Mouse (Mus musculus) skeletal muscle tissue, adult 2 months (tissue): Measurements from ENCODE around the gene Sp1.
A peak's percentile ranks its signal among the peaks of the same experiment; 100 is the strongest.

Experiments
- DNase-seq: peaks from one replicate; pipeline ENCODE4 v3.0.0-alpha.2; 2012; ENCODE audit warnings: low read depth, low spot score

Sp1 gene

GRCm38 (mm10) chr15:102433173-102433572 is 27.2 kb downstream of the Sp1 start:
- DNase-seq: no peak

DNA sequence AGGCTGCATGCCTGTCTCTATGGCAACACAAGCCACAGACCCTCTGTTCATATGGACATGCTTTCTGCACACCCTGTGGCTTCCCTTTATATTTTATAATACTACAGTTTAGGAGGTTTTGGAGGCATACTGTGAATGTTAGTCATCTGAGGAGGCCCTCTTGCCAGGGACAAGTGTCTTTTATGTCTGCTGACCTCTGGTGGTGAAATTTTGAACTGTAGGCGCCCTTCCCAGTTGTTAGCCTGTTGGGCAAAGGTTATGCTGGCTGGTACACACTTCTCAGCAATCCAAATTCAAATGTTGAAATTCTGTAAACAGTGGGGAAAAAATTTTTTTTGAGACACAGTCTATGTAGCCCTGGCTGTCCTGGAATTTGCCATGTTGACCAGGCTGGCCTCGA is 36.5 kb downstream of the Sp1 start:
- peak; percentile 66 for DNase-seq

DNA sequence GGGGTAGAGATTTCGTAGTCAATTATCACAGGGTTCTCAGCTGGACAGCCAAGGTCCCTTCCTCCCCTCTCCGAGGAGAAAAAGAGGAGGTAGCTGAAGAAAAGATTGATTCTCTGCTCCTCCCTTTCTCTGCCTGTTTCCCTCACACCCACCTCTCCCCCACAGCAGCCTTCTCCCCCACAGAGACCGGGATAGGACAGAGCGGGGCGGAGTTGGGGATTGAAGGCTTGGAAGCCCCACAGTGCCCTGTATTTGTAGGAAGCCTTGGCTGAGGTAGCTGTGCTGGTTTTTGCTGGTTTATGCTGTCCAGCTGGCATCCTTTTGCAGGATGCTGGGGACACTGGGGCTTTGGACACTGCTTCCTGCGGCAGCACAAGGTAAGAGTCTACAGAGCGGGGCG is 39.2 kb downstream of the Sp1 start, which contains the start of gene Amhr2:
TSS of gene Amhr2 (plus strand) at position 222 of the 400 bp plus-strand sequence.
- no peak for DNase-seq

DNA sequence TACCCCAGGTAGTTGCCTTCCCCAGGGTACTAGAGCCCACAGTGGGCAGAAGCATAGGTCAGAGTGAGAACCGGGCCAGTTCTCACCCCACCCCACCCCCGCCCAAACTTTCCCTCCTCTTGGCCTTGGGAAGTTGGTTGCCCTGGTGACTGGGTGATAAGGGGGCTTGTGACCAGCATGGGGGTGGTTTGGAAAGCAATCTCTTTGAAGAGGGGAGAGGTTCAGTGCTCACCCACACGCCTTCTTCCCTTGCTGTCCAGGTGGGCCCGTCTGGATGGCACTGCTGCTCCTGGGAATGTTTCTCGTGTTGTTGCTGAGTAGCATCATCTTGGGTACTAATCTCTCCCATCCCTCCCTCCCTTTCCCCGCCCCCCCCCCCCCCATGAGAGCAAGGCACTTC is 40.5 kb downstream of the Sp1 start:
- no peak for DNase-seq

DNA sequence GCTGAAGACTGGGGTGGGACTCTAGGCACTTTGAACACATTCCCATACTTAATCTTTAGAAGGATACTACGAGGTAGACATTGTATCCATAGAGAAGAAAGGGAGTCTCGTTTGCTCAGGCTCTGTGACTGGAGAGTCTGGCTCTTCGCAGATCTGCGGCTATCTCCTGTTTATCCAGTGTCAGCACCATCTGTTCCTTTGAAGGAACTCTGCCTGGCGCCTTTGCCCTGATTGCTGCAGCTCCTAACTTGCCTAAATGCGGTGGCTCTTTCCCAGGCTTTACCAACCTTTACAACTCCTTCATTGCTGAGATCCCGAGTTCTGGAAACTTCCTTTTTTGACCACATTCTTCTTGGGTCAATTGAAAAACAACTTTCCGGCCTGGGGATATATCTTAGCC is 43.4 kb downstream of the Sp1 start:
- DNase-seq: no peak

DNA sequence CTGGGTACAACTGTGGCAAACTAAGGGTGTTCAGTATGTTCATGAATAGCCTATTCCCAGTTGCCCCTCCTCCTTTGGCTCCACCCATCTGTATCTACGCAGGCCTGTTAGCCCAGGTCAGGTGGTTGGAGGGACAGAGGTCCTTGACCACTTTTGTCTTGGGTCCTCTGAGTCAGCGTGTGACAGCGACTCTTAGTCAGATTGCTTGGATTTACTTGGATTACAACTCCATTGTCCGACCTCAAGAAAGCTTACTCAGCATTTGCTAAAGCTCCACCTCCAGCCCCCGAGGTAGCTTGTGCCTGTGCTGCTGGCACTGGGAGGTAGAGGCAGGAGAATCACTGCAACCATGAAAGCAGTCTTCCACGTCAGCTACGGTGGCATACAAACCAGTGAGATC is 45.0 kb downstream of the Sp1 start:
- DNase-seq: no peak

DNA sequence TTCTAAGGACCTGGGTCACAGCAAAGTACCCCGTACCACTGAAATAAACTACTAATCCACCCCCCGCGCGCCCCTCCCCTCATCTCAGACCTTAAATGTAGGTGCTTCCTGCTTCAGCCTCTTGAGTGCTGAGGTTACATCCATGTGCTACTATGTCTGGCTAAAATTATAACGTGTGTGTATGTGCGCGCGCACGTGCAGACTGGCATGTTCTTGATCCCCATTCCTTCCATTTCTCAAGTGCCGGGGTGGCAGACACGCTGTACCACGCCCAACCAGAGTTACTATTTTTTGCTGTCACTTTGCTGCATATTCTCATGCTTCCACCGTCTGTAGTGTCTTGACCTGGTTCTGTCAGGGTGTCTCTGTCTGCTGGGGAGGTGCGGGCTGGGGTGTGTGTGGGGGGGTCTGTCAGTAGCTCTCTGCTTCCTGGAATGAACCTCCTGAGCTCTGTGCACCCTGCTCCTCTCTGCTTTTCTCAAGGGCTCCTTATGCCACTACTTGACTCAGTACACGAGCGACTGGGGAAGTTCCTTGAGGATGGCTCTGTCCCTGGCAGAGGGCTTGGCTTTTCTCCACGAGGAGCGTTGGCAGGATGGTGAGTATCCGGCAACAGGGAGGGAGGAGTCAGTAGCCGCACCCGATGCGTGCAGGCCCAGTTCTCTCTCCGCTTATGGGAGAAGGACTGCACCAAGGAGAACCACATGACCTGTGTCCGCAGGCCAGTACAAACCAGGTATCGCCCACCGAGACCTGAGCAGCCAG is 45.9 kb downstream of the Sp1 start:
- peak; percentile 68 for DNase-seq

DNA sequence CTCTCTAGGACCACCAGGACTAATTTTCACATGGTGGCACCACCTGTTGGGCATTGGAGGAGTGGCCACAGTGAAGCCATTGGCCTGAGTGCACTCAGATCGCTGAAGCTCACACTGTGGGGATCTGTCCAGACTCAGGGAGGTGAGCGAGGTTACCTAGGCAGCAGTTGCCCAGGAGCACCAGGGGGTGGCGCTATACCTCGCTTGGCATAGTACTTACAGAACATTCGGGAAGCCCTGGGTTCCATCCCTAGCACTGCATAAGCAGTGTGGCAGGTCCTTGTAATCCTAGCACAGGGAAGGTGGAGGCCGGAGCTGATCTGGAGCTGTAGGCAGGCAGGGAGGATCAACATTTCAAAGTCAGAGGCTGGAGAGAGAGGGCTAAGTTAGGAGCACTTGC is 50.0 kb downstream of the Sp1 start:
- DNase-seq: no peak

GRCm38 (mm10) chr15:102458050-102458736 is 52.2 kb downstream of the Sp1 start:
- DNase-seq: no peak

- peak; percentile 91 for DNase-seq
Measured at GRCm38 (mm10) chr15:102458904-102459317, 53.0 kb downstream of the Sp1 start, which contains the start of gene Prr13. Gene Prr13, plus strand, starts transcription at chr15:102459028.

DNA sequence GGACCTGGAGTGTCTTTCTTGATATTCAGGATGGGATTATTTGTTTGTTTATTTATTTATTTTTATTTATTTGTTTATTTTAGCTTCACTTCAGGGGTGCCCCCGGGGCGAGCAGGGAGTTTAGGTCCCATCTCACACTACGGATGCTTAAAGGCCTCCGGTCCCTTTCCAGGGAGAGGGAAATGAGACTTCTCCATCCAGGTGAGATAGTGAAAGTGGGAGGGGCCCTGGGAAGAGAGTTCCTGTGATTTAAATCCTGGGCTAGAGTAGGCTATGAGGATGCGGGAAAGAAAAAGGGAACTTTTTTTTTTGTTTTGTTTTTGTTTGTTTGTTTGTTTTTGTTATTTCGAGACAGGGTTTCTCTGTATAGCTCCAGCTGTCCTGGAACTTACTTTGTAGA is 53.4 kb downstream of the Sp1 start:
- no peak for DNase-seq

- no peak for DNase-seq
Measured at GRCm38 (mm10) chr15:102459847-102460246, 53.9 kb downstream of the Sp1 start.

- no peak for DNase-seq
Measured at GRCm38 (mm10) chr15:102460409-102460808, 54.5 kb downstream of the Sp1 start.

- DNase-seq: no peak
Measured at GRCm38 (mm10) chr15:102460971-102461370, 55.0 kb downstream of the Sp1 start.

DNA sequence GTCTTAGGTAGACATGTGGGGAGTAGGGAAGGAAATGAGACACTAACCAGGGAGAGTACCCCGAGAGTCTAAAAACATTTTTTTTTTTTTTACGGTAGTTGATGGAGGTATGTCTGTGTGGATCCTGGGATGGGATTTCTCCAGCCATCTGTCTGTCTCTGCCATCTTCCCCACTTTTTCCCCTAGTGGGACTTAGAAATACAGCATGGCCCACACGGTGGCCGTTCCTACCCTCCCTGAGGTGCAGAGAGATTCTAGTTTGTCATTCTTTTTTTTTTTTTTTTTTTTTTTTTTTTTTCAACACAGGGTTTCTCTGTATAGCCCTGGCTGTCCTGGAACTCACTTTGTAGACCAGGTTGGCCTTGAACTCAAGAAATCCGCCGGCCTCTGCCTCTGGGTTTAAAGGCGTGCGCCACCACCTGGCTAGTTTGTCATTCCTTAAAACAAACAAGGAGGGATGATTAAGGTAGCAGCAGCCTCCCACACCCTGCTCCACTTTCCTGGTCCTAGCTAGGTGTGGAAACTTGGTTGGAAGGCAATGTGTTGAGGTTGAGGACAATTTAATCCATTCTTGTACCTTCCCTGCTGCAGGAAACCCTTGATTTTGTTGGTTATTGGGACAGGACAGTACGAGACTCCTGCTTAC is 55.6 kb downstream of the Sp1 start:
- no peak for DNase-seq

DNA sequence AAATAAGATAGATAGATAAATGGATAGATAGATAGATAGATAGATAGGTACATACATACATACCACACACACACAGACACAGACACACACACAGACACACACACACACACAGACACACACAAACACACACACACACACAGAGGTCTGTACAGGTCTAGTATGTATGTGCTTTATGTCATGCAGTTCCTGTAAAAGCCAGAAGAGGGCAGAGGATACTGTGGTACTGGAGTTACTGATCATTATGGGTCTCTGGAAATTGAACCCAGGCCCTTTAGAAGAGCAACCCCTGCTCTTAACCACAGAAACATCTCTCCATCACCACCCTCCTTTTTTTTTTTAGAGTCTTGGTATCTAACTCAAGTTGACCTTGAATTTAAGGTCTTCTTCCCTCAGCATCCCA is 57.7 kb downstream of the Sp1 start:
- no peak for DNase-seq

DNA sequence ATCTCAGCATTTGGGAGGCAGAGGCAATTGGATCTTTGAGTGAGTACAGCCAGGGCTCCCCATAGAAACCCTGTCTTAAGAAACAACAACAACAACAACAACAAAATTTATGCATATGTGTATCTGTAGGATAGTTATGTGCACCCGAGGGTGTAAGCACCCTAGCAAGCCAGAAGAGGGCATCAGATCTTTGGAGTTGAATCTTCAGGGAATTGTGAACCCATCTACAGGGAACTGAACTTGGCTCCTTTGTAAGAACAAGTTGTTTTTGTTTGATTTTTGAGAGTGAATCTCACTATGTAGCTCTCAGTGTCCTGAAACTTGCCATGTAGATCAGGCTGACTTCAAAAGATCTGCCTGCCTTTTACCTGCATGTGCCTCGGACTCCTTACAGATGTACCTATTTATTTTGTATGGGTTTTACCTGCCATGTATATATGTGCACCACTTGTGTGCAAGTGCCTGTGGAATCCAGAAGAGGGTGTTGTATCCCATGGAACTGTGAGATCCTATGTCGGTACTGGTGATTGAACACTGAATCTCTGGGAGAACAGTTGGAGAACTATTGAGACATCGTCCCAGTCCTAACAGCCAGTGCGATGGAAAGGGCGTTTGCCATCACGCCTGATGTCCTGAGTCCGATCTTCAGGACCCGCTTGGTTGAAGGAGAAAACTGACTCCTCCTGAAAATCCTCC is 62.9 kb downstream of the Sp1 start:
- no peak for DNase-seq

- DNase-seq: peak; percentile 97
Measured at GRCm38 (mm10) chr15:102470183-102470604, 64.3 kb downstream of the Sp1 start, which contains the start of gene Pcbp2. Gene Pcbp2, plus strand, starts transcription at chr15:102470539.

GRCm38 (mm10) chr15:102470605-102471294 is 64.8 kb downstream of the Sp1 start:
- DNase-seq: peak; percentile 76

GRCm38 (mm10) chr15:102471295-102471645 is 65.3 kb downstream of the Sp1 start:
- peak; percentile 46 for DNase-seq

DNA sequence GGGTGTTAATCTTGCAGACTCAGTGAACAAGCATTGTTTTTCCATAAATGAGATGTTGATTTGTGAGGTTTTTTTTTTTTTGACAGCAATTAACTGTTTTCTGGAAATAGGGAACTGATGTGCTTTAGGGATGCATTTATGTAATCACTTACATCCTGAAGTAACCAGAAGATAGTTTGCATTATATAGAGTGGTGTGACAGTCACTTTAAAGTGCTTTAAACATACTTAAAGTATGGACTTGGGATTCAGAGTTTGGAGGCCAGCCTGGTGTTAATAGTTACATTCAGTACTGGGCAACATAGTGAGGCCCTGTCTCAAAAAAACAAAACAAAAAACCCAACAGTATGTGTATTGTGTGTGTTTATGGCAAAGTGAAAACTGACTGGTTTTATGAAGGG is 65.8 kb downstream of the Sp1 start:
- no peak for DNase-seq
